Mouse (Mus musculus): ENCODE data around the gene Chrna4. TPM values are rescaled to one million over a fixed set of nuclear protein-coding genes. Genes with fewer than 3 reads are reported as not detected.
A peak's percentile ranks its signal among the peaks of the same experiment; 100 is the strongest.

The Chrna4 gene
- polyA plus RNA-seq, 2 experiments: 0.50 to 0.71 TPM

DNA sequence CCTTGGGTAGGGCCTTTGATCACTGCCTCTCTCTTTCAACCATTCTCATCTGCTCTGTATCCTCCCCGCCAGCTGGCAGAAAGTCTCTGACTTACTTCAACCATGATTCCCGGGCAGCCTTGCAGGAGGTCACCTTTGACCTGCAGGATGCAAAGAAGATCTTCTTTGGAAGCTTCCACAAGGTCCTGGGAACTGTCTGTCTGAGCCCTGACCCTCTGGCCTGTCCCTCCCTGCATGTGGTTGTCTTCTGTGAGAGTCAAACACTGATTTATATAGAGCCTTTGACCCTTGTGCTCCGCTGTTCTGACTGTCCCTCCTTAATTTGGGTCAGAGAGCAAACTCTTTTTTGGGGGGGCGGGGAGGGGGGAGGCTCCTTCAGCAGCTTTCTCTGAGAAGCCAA is 36.3 kb downstream of the Chrna4 start:
- WGBS (ENCODE audit: insufficient replicate concordance): 63% methylated on average over 4 of the region's 4 CpGs
- no peaks in the 10 kb centered on the region for H3K36me3 ChIP-seq (replicated peaks; ENCODE audit: control insufficient read depth, insufficient read depth, low read depth)
- no peak overlapping the region for H3K4me2 ChIP-seq (ENCODE audit: low read depth)
- no peaks in the 10 kb centered on the region for H3K9me3 ChIP-seq (ENCODE audit: control insufficient read depth, low read length)
- no peaks in the 10 kb centered on the region for H3K27me3 ChIP-seq (ENCODE audit: control insufficient read depth, insufficient read depth, low read length)
- H3K9ac ChIP-seq (replicated peaks): no peak overlapping the region
- H3K4me3 ChIP-seq (ENCODE audit: insufficient read depth in 1 of 2, low read depth in 2 of 2, low read length in 2 of 2): no peak overlapping the region
- H3K27ac ChIP-seq: no peak overlapping the region
- TF ChIP-seq CTCF (IDR thresholded peaks at IDR 0.05; ENCODE audit: low read depth): no peak
- no peak for TF ChIP-seq EP300 (IDR thresholded peaks at IDR 0.05; ENCODE audit: low read depth)
- DNase-seq (ENCODE audit: low read depth in 3 of 3, low spot score in 3 of 3): no peak
- no peaks in the 10 kb centered on the region for H3K4me1 ChIP-seq (replicated peaks; ENCODE audit: control insufficient read depth in 2 of 2, insufficient read depth in 2 of 2, low read length in 1 of 2)
- ATAC-seq (ENCODE audit: insufficient read depth): no peak

DNA sequence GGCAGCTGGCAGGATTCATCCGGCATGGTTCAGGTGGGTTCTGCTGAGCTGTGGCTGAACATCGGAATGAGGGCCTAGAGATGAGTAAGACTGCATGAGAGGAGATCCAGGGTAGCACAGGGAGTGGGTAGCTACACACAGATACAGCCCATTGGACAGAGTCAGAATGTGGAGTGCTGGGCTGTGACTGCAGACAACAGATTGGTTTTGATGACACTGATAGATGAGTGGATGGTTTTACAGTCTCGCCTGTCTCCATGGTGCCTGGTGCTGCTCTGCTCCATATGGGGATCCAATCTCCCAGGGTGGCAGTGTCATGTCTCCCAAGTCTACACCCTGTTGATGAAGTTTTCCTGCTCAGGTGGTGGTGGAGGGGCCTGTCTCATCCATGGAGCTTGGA is 46.4 kb downstream of the Chrna4 start:
- TF ChIP-seq EP300 (IDR thresholded peaks at IDR 0.05; ENCODE audit: low read depth): no peak
- TF ChIP-seq CTCF (IDR thresholded peaks at IDR 0.05; ENCODE audit: low read depth): no peak
- H3K9me3 ChIP-seq (ENCODE audit: control insufficient read depth, low read length): no peaks in the 10 kb centered on the region
- 53% methylated on average over 3 of the region's 3 CpGs for WGBS (ENCODE audit: insufficient replicate concordance)
- no peak overlapping the region for H3K9ac ChIP-seq (replicated peaks)
- no peak for ATAC-seq (ENCODE audit: insufficient read depth)
- H3K4me2 ChIP-seq (ENCODE audit: low read depth): no peak overlapping the region
- H3K27me3 ChIP-seq (ENCODE audit: control insufficient read depth, insufficient read depth, low read length): no peaks in the 10 kb centered on the region
- DNase-seq (ENCODE audit: low read depth in 3 of 3, low spot score in 3 of 3): no peak
- H3K36me3 ChIP-seq (replicated peaks; ENCODE audit: control insufficient read depth, insufficient read depth, low read depth): no peaks in the 10 kb centered on the region
- H3K4me1 ChIP-seq (replicated peaks; ENCODE audit: control insufficient read depth in 2 of 2, insufficient read depth in 2 of 2, low read length in 1 of 2): no peaks in the 10 kb centered on the region
- no peak overlapping the region for H3K27ac ChIP-seq
- no peak overlapping the region for H3K4me3 ChIP-seq (ENCODE audit: insufficient read depth in 1 of 2, low read depth in 2 of 2, low read length in 2 of 2)

DNA sequence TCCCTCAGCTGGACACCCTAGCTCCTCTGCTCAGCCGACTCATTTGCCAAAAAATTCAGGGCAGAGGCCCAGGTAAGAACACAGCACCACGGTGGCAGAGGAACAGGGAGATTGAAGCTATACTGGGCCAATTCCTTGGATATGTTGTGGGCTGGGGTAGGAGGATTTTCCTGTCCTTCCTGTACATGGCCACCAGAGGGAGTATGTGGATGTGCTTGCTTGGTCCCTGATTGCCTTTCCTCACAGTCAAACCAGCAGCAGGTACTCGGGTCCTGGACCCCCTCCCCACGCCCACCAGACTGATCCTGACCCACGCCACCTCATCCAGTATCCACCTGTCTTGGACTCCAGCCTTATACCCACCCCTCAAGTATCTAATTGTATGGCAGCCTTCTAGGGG is 46.9 kb downstream of the Chrna4 start:
- Histone ChIP-seq H3K4me1 (replicated peaks; ENCODE audit: control insufficient read depth in 2 of 2, insufficient read depth in 2 of 2, low read length in 1 of 2) (no peaks in the 10 kb centered on the region), H3K9me3 (ENCODE audit: control insufficient read depth, low read length) (no peaks in the 10 kb centered on the region), H3K27ac (no peak overlapping the region), H3K36me3 (replicated peaks; ENCODE audit: control insufficient read depth, insufficient read depth, low read depth) (no peaks in the 10 kb centered on the region), H3K4me2 (ENCODE audit: low read depth) (no peak overlapping the region), H3K9ac (replicated peaks) (no peak overlapping the region), H3K4me3 (ENCODE audit: insufficient read depth in 1 of 2, low read depth in 2 of 2, low read length in 2 of 2) (no peak overlapping the region), H3K27me3 (ENCODE audit: control insufficient read depth, insufficient read depth, low read length) (no peaks in the 10 kb centered on the region)
- DNase-seq (ENCODE audit: low read depth in 3 of 3, low spot score in 3 of 3) (peak in 1 of 3 experiments; percentile 4), ATAC-seq (ENCODE audit: insufficient read depth) (no peak)
- peak; percentile 88 for TF ChIP-seq CTCF (IDR thresholded peaks at IDR 0.05; ENCODE audit: low read depth)
- no peak for TF ChIP-seq EP300 (IDR thresholded peaks at IDR 0.05; ENCODE audit: low read depth)
- WGBS (ENCODE audit: insufficient replicate concordance): 7% methylated on average over 5 of the region's 5 CpGs

DNA sequence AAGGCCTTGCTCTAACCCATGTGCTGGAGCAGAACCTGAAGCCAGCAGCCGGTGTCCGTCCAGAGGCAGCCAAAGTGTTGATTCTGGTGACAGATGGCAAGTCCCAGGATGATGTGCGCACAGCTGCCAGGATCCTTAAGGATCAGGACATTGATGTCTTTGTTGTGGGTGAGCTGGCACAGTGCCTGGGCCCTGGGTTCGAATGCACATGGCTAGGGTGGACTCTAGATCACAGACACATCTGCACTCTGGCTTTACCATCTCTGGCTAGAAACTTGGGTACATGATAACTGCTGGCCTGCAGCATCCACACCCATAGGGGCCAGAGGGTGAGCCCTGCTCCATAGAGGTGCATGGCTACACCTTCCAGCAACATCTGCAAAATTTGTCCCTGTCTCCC is 47.9 kb downstream of the Chrna4 start:
- Histone ChIP-seq H3K4me1 (replicated peaks; ENCODE audit: control insufficient read depth in 2 of 2, insufficient read depth in 2 of 2, low read length in 1 of 2) (no peaks in the 10 kb centered on the region), H3K4me3 (ENCODE audit: insufficient read depth in 1 of 2, low read depth in 2 of 2, low read length in 2 of 2) (no peak overlapping the region), H3K4me2 (ENCODE audit: low read depth) (no peak overlapping the region), H3K36me3 (replicated peaks; ENCODE audit: control insufficient read depth, insufficient read depth, low read depth) (no peaks in the 10 kb centered on the region), H3K27me3 (ENCODE audit: control insufficient read depth, insufficient read depth, low read length) (no peaks in the 10 kb centered on the region), H3K27ac (no peak overlapping the region), H3K9ac (replicated peaks) (no peak overlapping the region), H3K9me3 (ENCODE audit: control insufficient read depth, low read length) (no peaks in the 10 kb centered on the region)
- TF ChIP-seq EP300 (IDR thresholded peaks at IDR 0.05; ENCODE audit: low read depth) (no peak), CTCF (IDR thresholded peaks at IDR 0.05; ENCODE audit: low read depth) (no peak)
- no peak for DNase-seq (ENCODE audit: low read depth in 3 of 3, low spot score in 3 of 3)
- ATAC-seq (ENCODE audit: insufficient read depth): no peak
- 53% methylated on average over 4 of the region's 4 CpGs for WGBS (ENCODE audit: insufficient replicate concordance)

DNA sequence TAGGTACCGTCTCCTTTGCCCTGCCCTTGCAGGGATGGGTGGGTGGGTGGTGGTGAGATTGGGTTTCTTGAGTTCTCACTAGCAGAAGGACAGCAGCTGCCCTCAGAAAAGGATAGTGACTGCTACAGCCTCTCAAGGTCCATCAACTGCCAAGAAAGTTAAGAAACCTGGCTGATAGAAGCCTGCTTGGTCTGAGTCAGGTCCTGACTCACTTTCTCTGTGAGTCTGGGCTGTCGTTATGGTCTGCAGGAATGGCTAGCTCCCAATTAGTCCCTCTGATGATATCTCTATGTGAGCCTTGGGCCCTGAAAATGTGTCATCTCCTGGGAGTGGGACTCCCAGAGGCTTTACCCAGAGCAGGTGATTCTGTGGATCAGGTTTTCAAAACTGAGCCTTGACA is 49.0 kb downstream of the Chrna4 start:
- 49% methylated on average over 2 of the region's 2 CpGs for WGBS (ENCODE audit: insufficient replicate concordance)
- Histone ChIP-seq H3K9ac (replicated peaks) (no peak overlapping the region), H3K4me1 (replicated peaks; ENCODE audit: control insufficient read depth in 2 of 2, insufficient read depth in 2 of 2, low read length in 1 of 2) (no peaks in the 10 kb centered on the region), H3K27ac (no peak overlapping the region), H3K4me3 (ENCODE audit: insufficient read depth in 1 of 2, low read depth in 2 of 2, low read length in 2 of 2) (no peak overlapping the region), H3K36me3 (replicated peaks; ENCODE audit: control insufficient read depth, insufficient read depth, low read depth) (no peaks in the 10 kb centered on the region), H3K9me3 (ENCODE audit: control insufficient read depth, low read length) (no peaks in the 10 kb centered on the region), H3K4me2 (ENCODE audit: low read depth) (no peak overlapping the region), H3K27me3 (ENCODE audit: control insufficient read depth, insufficient read depth, low read length) (no peaks in the 10 kb centered on the region)
- DNase-seq (ENCODE audit: low read depth in 3 of 3, low spot score in 3 of 3): no peak
- ATAC-seq (ENCODE audit: insufficient read depth): no peak
- no peak for TF ChIP-seq EP300 (IDR thresholded peaks at IDR 0.05; ENCODE audit: low read depth)
- TF ChIP-seq CTCF (IDR thresholded peaks at IDR 0.05; ENCODE audit: low read depth): no peak

Measured in liver, embryonic 14.5 days (tissue).